Mouse (Mus musculus): ENCODE measurements at regions not wholly inside any gene's neighbourhood (a gene's known extent, or its start where the extent isn't known, plus 50 kb on each side); places are given as distances from the start of the nearest gene placed in this dataset.
"Not testable (repeated sequence)": the region's sequence is repeated elsewhere in the genome, so short reads cannot be mapped to it uniquely, and the experiment has no call there.

- no peak for DNase-seq (ENCODE audit: low spot score in 2 of 2)
Measured at GRCm38 (mm10) chr9:43857988-43858387, 114.2 kb downstream of the Nectin1 start.

- DNase-seq (ENCODE audit: low spot score in 2 of 2) = no peak
Measured at GRCm38 (mm10) chr9:43858761-43859160, 115.0 kb downstream of the Nectin1 start.

- DNase-seq (ENCODE audit: low spot score in 2 of 2) = no peak
Measured at GRCm38 (mm10) chr9:43860264-43860663, 116.5 kb downstream of the Nectin1 start.

- no peak for DNase-seq (ENCODE audit: low spot score in 2 of 2)
Measured at GRCm38 (mm10) chr9:43861375-43861774, 117.6 kb downstream of the Nectin1 start.

GRCm38 (mm10) chr9:43862034-43862433 is 118.2 kb downstream of the Nectin1 start:
- DNase-seq (ENCODE audit: low spot score in 2 of 2) = not testable (repeated sequence)

GRCm38 (mm10) chr9:43863609-43864397 is 120.0 kb downstream of the Nectin1 start:
- peak in 1 of 2 experiments; percentile 37 for DNase-seq (ENCODE audit: low spot score in 2 of 2)

GRCm38 (mm10) chr9:43866802-43867201 is 123.0 kb downstream of the Nectin1 start:
- DNase-seq (ENCODE audit: low spot score in 2 of 2) = no peak

GRCm38 (mm10) chr9:43873841-43874240 is 130.1 kb downstream of the Nectin1 start:
- no peak for DNase-seq (ENCODE audit: low spot score in 2 of 2)

- DNase-seq (ENCODE audit: low spot score in 2 of 2) = no peak
Measured at GRCm38 (mm10) chr9:43874332-43874731, 130.5 kb downstream of the Nectin1 start.

GRCm38 (mm10) chr9:43879220-43879968 is 135.6 kb downstream of the Nectin1 start:
- no peak for DNase-seq (ENCODE audit: low spot score in 2 of 2)

GRCm38 (mm10) chr9:43879969-43880396 is 136.2 kb downstream of the Nectin1 start:
- DNase-seq (ENCODE audit: low spot score in 2 of 2) = peak; percentile 72 to 77

- DNase-seq (ENCODE audit: low spot score in 2 of 2) = no peak
Measured at GRCm38 (mm10) chr9:43893086-43893485, 149.3 kb downstream of the Nectin1 start.

GRCm38 (mm10) chr9:43899239-43899638 is 143.9 kb upstream of the Thy1 start:
- DNase-seq (ENCODE audit: low spot score in 2 of 2) = no peak

- no peak for DNase-seq (ENCODE audit: low spot score in 2 of 2)
Measured at GRCm38 (mm10) chr9:43908325-43908724, 134.9 kb upstream of the Thy1 start.

GRCm38 (mm10) chr9:43915015-43915414 is 128.2 kb upstream of the Thy1 start:
- no peak for DNase-seq (ENCODE audit: low spot score in 2 of 2)

- DNase-seq (ENCODE audit: low spot score in 2 of 2) = no peak
Measured at GRCm38 (mm10) chr9:43917467-43917866, 125.7 kb upstream of the Thy1 start.

GRCm38 (mm10) chr9:43919010-43919409 is 124.2 kb upstream of the Thy1 start:
- DNase-seq (ENCODE audit: low spot score in 2 of 2) = no peak

- peak; percentile 67 to 72 for DNase-seq (ENCODE audit: low spot score in 2 of 2)
Measured at GRCm38 (mm10) chr9:43920053-43920754, 123.0 kb upstream of the Thy1 start.

- DNase-seq (ENCODE audit: low spot score in 2 of 2) = no peak
Measured at GRCm38 (mm10) chr9:43922231-43922630, 121.0 kb upstream of the Thy1 start.

- DNase-seq (ENCODE audit: low spot score in 2 of 2) = no peak
Measured at GRCm38 (mm10) chr9:43923088-43923487, 120.1 kb upstream of the Thy1 start.

GRCm38 (mm10) chr9:43924795-43925194 is 118.4 kb upstream of the Thy1 start:
- DNase-seq (ENCODE audit: low spot score in 2 of 2) = no peak

GRCm38 (mm10) chr9:43929312-43930036 is 113.7 kb upstream of the Thy1 start:
- no peak for DNase-seq (ENCODE audit: low spot score in 2 of 2)
